Mouse (Mus musculus) small intestine, adult 2 months (tissue): ENCODE results near the gene Traf6. TPM values are rescaled to one million over a fixed set of nuclear protein-coding genes. Genes with fewer than 3 reads are reported as not detected.

Experiments used
- H3K27ac ChIP-seq: fragments of 200-500 bp; 2 replicates; pipeline ENCODE4 v1.5.1; 2012; ENCODE audit warnings: low read depth, low read length, control low read depth, inconsistent platforms; ENCODE audit not compliant: insufficient read depth
- H3K27me3 ChIP-seq: fragments of 200-500 bp; 2 replicates; pipeline ENCODE4 v1.6.1; 2012; ENCODE audit warnings: mild to moderate bottlenecking, moderate library complexity, low read length, inconsistent platforms; ENCODE audit not compliant: control insufficient read depth, insufficient read depth
- H3K36me3 ChIP-seq: fragments of 200-500 bp; 2 replicates; pipeline ENCODE4 v1.6.1; 2012; ENCODE audit warnings: mild to moderate bottlenecking, low read length, control low read depth, inconsistent platforms; ENCODE audit not compliant: control insufficient read depth, insufficient read depth
- H3K4me1 ChIP-seq: fragments of 200-500 bp; 2 replicates; pipeline ENCODE4 v1.6.1; 2012; ENCODE audit warnings: low read length, inconsistent platforms, mixed read lengths; ENCODE audit not compliant: control insufficient read depth, insufficient read depth, insufficient read length
- H3K4me3 ChIP-seq: fragments of 200-500 bp; 2 replicates; pipeline ENCODE4 v1.5.1; 2012; ENCODE audit warnings: low read depth, mild to moderate bottlenecking, control low read depth, inconsistent platforms, low read length, moderate library complexity
- CTCF ChIP-seq: fragments of 200-500 bp; IDR thresholded peaks from 2 replicates; pipeline ENCODE4 v1.5.1; 2012; ENCODE audit warnings: low read depth, mild to moderate bottlenecking, control low read depth, inconsistent platforms, low read length, moderate library complexity, mixed read lengths; ENCODE audit not compliant: insufficient replicate concordance, insufficient read length; ENCODE audit errors: extremely low read depth
- POLR2A ChIP-seq: fragments of 200-500 bp; IDR thresholded peaks from 2 replicates; pipeline ENCODE4 v1.6.1; 2012; ENCODE audit warnings: low read depth, mild to moderate bottlenecking, control low read depth, inconsistent platforms, low read length, moderate library complexity
- WGBS: fragments of 180-500 bp; shearing (Covaris S2); methylation state at CpG from one replicate; pipeline ENCODE4 v1.1.7; 2018; 5-methylcytosine and 5-hydroxymethylcytosine counted together
- polyA plus RNA-seq: library from polyadenylated mRNA; depleted of rRNA; stranded (reverse); fragments of >200 nt; gene quantifications from 2 replicates; pipeline ENCODE4 v1.2.3, GENCODE M21; 2012

Gene Traf6
- polyA plus RNA-seq, 1 experiment = 5.6 TPM

DNA sequence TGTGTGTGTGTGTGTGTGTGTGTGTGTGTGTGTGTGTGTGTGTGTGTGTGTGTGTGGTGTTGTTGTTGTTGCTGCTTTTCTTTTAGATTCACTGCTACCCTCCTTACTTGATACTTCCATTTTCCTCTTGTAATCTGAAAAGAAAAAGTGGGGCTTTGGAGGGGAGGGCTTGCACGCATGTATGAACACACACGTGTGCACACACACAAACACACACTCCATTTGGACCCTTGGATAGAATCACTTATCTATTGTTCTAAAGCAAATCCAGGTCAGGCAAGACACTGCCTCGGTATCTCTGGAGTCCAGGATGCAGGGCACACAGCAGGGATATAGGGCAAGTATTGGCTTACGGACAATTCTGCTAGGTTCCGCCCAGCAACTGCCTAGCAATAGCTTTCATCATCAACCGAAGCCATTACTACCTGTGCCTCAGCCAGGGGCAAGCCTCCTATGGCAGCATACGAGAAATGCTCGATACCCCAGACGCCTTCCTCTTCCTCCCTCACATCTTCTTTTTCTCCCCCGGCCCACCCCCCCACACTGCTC, 45.2 kb downstream of the Traf6 start:
- TF ChIP-seq CTCF (no peak), POLR2A (no peak)
- 82% methylated on average over 10 of the region's 10 CpGs for WGBS
- Histone ChIP-seq H3K4me1 (no peaks in the 10 kb centered on the region), H3K27me3 (no peaks in the 10 kb centered on the region), H3K36me3 (no peaks in the 10 kb centered on the region), H3K4me3 (no peak overlapping the region), H3K27ac (no peak overlapping the region)

DNA sequence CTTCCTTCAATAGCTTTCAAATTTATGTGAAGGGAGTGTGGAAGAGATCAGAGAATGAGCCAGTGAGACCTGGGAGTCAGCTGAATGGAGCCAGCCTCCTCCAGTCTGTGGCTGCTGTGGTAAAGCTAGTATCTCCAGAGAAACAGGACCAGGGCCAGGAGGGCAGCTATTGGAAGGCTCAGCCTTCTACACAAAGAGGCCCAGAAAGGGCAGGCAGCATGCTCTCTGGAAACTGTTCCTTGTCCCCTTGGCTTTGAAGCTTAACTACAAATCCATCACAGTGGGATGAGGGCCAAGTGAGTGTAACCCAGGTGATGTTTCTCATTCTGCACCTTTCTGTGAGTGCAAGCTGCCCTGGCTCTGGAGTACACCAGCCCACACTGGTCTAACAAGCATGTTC, 49.6 kb downstream of the Traf6 start:
- peaks cover 2% of the 10 kb centered on the region; the same call in 1 of the 2 replicates for H3K4me1 ChIP-seq
- H3K27ac ChIP-seq = no peak overlapping the region
- no peaks in the 10 kb centered on the region for H3K36me3 ChIP-seq
- no peak overlapping the region for H3K4me3 ChIP-seq
- TF ChIP-seq CTCF (no peak), POLR2A (no peak)
- no peaks in the 10 kb centered on the region for H3K27me3 ChIP-seq

DNA sequence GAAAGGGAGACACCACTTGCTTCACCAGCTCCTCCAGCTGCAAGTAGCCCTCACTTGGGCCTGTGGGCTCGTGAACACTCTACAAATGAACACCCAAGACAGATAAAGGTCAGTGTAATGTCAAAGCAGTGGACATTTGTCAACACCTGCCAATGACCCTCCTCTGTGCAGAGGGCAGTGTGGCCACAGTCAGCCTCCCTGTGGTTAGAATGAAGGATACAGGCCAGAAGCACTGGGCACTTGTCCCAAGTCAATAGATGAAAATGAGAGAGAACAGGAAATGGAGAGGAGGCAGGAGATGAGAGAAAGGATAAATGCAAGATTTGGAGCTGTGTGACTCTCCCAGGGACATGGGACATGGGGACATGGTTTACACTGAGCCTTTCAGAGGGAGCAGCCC, 51.2 kb downstream of the Traf6 start:
- WGBS = 78% methylated on average over 1 of the region's 1 CpGs
- H3K36me3 ChIP-seq = no peaks in the 10 kb centered on the region
- TF ChIP-seq POLR2A = no peak
- no peak for TF ChIP-seq CTCF

DNA sequence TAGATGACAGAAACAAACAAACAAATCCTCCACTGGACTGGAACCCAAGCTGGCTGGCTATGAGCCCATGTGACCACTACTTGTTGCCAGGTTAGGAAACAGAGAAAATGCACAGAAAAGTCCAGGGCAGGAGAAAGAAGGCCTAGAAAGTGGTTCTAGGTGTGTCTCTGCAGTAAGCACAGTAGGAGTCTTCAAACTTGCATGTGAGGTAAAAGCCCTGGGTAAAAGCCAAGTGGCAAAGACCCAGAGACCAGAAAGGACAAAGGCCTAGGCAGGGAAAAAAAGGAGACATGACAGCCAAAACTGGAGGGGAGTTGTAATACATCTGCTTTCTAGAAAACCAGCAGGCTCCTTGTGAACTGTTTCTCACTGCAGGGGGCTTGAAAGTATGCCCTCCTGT, 52.7 kb downstream of the Traf6 start:
- Histone ChIP-seq H3K4me3 (no peak overlapping the region), H3K36me3 (no peaks in the 10 kb centered on the region), H3K4me1 (peaks cover 2% of the 10 kb centered on the region), H3K27ac (no peak overlapping the region), H3K27me3 (no peaks in the 10 kb centered on the region)
- no peak for TF ChIP-seq CTCF
- TF ChIP-seq POLR2A = no peak

More for the DNA sequence above, 51.2 kb downstream of the Traf6 start:
- Histone ChIP-seq H3K27me3 (no peaks in the 10 kb centered on the region), H3K4me3 (no peak overlapping the region), H3K4me1 (peaks cover 2% of the 10 kb centered on the region), H3K27ac (no peak overlapping the region)

DNA sequence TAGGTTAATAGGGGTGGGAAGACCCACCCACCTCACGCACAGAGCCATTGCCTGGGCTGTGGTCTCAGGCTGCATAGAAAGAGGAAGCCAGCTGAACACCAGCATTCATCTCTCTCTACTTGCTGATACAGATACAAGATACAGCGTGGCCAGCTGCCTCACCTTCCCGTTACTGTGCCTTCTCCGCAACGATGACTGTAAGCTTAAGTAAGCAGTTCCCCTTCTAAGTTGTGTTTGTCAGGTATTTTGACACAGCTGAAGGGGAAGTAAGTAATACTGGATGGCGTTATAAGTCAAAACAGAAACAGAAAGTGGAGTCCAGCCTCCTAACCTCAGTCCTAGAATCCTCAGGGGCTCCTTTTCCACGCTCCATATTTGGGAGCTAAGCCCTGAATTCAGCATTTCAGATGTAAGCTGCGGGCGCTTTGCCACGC, 54.6 kb downstream of the Traf6 start:
- 56% methylated on average over 10 of the region's 10 CpGs for WGBS
- H3K4me3 ChIP-seq = no peak overlapping the region

DNA sequence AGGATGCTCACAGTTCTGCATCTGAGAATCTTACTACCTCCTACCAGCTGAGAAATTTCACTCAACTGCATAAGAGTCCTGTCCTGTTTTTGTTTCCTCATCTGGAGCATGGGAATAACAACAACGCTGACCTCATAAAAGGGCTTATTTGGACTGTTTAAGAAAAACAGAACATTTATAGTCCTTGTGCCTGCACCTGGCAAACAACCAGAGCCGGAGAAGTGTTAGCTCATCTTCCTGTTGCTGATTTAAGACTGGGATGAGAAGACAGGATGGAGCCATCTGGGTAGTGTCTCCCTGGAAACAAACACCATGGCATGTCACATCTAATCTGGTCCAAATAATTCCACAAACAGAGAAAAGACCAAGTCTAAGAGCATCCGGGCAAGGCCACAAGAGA, 55.3 kb downstream of the Traf6 start:
- TF ChIP-seq POLR2A = no peak
- TF ChIP-seq CTCF = no peak
- 74% methylated on average over 3 of the region's 3 CpGs for WGBS
- H3K27ac ChIP-seq = peak overlapping the region; percentile 9; the same call in 1 of the 2 replicates
- H3K36me3 ChIP-seq = no peaks in the 10 kb centered on the region
- H3K4me3 ChIP-seq = no peak overlapping the region
- H3K27me3 ChIP-seq = no peaks in the 10 kb centered on the region
- peaks cover 2% of the 10 kb centered on the region for H3K4me1 ChIP-seq

More for the DNA sequence above, 54.6 kb downstream of the Traf6 start:
- Histone ChIP-seq H3K4me1 (peaks cover 2% of the 10 kb centered on the region), H3K36me3 (no peaks in the 10 kb centered on the region), H3K27ac (peak overlapping the region; percentile 36; the same call in 1 of the 2 replicates), H3K27me3 (no peaks in the 10 kb centered on the region)
- TF ChIP-seq POLR2A = no peak
- no peak for TF ChIP-seq CTCF

DNA sequence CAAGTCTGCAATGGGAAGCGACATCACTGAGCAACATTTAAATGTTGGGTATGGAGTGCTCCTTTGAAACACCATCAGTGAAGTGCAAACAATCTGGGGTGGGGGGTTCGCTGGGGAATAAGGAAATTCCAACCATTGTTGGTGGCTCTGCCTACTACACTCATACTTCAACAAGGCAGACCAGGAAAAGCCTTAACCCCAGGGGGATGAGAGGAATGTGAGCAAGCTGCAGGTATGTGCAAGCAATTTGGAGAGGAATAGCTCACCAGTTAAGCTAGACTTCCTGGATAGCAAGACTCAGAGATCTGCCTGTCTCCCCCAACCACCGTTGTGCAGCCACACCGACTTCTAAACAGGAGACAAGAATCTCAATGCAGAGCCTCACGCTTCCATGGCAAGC, 61.7 kb downstream of the Traf6 start:
- Histone ChIP-seq H3K4me1 (no peaks in the 10 kb centered on the region), H3K36me3 (no peaks in the 10 kb centered on the region), H3K4me3 (no peak overlapping the region), H3K27ac (no peak overlapping the region), H3K27me3 (no peaks in the 10 kb centered on the region)
- WGBS = 66% methylated on average over 5 of the region's 5 CpGs
- TF ChIP-seq POLR2A (no peak), CTCF (no peak)
